Mouse (Mus musculus): ENCODE results near the gene Ttc17. TPM values are rescaled to one million over a fixed set of nuclear protein-coding genes. Genes with fewer than 3 reads are reported as not detected.

Gene Ttc17
- polyA plus RNA-seq (2015; fragmentation: Nextera tagmentation; extraction: Ambion mirVana), result 23.8 and 24.6 TPM in 2 replicates

- H3K4me1 ChIP-seq, result peaks cover 34% of the 10 kb centered on the region
- under 1% methylated on average over 77 of the region's 77 CpGs for WGBS
- peak within 1 kb of the TSS; percentile 99 for H3K4me3 ChIP-seq (replicated peaks)
- peak within 1 kb of the TSS; percentile 95 for H3K27ac ChIP-seq (replicated peaks)
- H3K36me3 ChIP-seq, result peaks cover 9% of the 10 kb centered on the region
- peak within 1 kb of the TSS; percentile 93 for H3K9ac ChIP-seq (replicated peaks)
- peak within 1 kb of the TSS; percentile 80 for H3K4me2 ChIP-seq
- H3K9me3 ChIP-seq (replicated peaks), result no peaks in the 10 kb centered on the region
- ATAC-seq (ENCODE audit: low FRiP score), result peak; percentile 95
- H3K27me3 ChIP-seq (replicated peaks), result no peaks in the 10 kb centered on the region
These were observed at the start of gene Ttc17 for GRCm38 (mm10) chr2:94406083-94406957. Ttc17 (minus strand) TSS chr2:94406689.

- Histone ChIP-seq H3K4me3 (replicated peaks) (no peak overlapping the region), H3K27ac (replicated peaks) (no peak overlapping the region), H3K9ac (replicated peaks) (no peak overlapping the region), H3K4me1 (no peaks in the 10 kb centered on the region), H3K36me3 (no peaks in the 10 kb centered on the region), H3K27me3 (replicated peaks) (no peaks in the 10 kb centered on the region), H3K9me3 (replicated peaks) (no peaks in the 10 kb centered on the region), H3K4me2 (no peak overlapping the region)
- no peak for ATAC-seq (ENCODE audit: low FRiP score)
- 87% methylated on average over 8 of the region's 8 CpGs for WGBS
These were observed 43.2 kb upstream of the Ttc17 start for GRCm38 (mm10) chr2:94449643-94450042.

GRCm38 (mm10) chr2:94436952-94437351, 30.5 kb upstream of the Ttc17 start:
- 1% methylated on average over 10 of the region's 10 CpGs for WGBS
- H3K36me3 ChIP-seq, result no peaks in the 10 kb centered on the region

GRCm38 (mm10) chr2:94435481-94435880, 29.0 kb upstream of the Ttc17 start:
- 85% methylated on average over 7 of the region's 7 CpGs for WGBS
- Histone ChIP-seq H3K36me3 (no peaks in the 10 kb centered on the region), H3K4me3 (replicated peaks) (no peak overlapping the region), H3K4me2 (no peak overlapping the region), H3K9me3 (replicated peaks) (no peaks in the 10 kb centered on the region), H3K27ac (replicated peaks) (no peak overlapping the region), H3K27me3 (replicated peaks) (no peaks in the 10 kb centered on the region), H3K4me1 (peaks cover 33% of the 10 kb centered on the region), H3K9ac (replicated peaks) (no peak overlapping the region)
- ATAC-seq (ENCODE audit: low FRiP score), result no peak

More at GRCm38 (mm10) chr2:94436952-94437351, 30.5 kb upstream of the Ttc17 start:
- Histone ChIP-seq H3K4me2 (peak overlapping the region; percentile 95), H3K27me3 (replicated peaks) (0 out of 2 replicates have a peak, but pooled peaks cover 4% of the 10 kb centered on the region), H3K9me3 (replicated peaks) (no peaks in the 10 kb centered on the region), H3K27ac (replicated peaks) (peak overlapping the region; percentile 88), H3K9ac (replicated peaks) (peak overlapping the region; percentile 89), H3K4me3 (replicated peaks) (peak overlapping the region; percentile 98), H3K4me1 (peaks cover 33% of the 10 kb centered on the region)
- no peak for ATAC-seq (ENCODE audit: low FRiP score)

- Histone ChIP-seq H3K4me3 (replicated peaks) (no peak overlapping the region), H3K9ac (replicated peaks) (no peak overlapping the region), H3K9me3 (replicated peaks) (no peaks in the 10 kb centered on the region), H3K4me1 (peaks cover 33% of the 10 kb centered on the region), H3K27ac (replicated peaks) (no peak overlapping the region), H3K4me2 (no peak overlapping the region), H3K27me3 (replicated peaks) (no peaks in the 10 kb centered on the region), H3K36me3 (no peaks in the 10 kb centered on the region)
- no peak for ATAC-seq (ENCODE audit: low FRiP score)
- 55% methylated on average over 1 of the region's 1 CpGs for WGBS
These were observed 28.3 kb upstream of the Ttc17 start for GRCm38 (mm10) chr2:94434833-94435232.

- 85% methylated on average over 2 of the region's 2 CpGs for WGBS
- Histone ChIP-seq H3K27me3 (replicated peaks) (no peaks in the 10 kb centered on the region), H3K4me1 (peaks cover 31% of the 10 kb centered on the region), H3K36me3 (peaks cover 7% of the 10 kb centered on the region; the same call in 1 of the 2 replicates), H3K4me3 (replicated peaks) (no peak overlapping the region), H3K9ac (replicated peaks) (no peak overlapping the region), H3K9me3 (replicated peaks) (no peaks in the 10 kb centered on the region), H3K4me2 (no peak overlapping the region), H3K27ac (replicated peaks) (no peak overlapping the region)
- no peak for ATAC-seq (ENCODE audit: low FRiP score)
These were observed 25.7 kb upstream of the Ttc17 start for GRCm38 (mm10) chr2:94432214-94432613.

- WGBS, result 97% methylated on average over 1 of the region's 1 CpGs
- ATAC-seq (ENCODE audit: low FRiP score), result no peak
These were observed 22.0 kb upstream of the Ttc17 start for GRCm38 (mm10) chr2:94428456-94428855.

GRCm38 (mm10) chr2:94407441-94407840, 952 bp upstream of the Ttc17 start:
- no peaks in the 10 kb centered on the region for H3K27me3 ChIP-seq (replicated peaks)
- peak overlapping the region; percentile 80 for H3K4me2 ChIP-seq
- 27% methylated on average over 3 of the region's 3 CpGs for WGBS
- H3K27ac ChIP-seq (replicated peaks), result no peak overlapping the region
- peak overlapping the region; percentile 99 for H3K4me3 ChIP-seq (replicated peaks)
- no peak for ATAC-seq (ENCODE audit: low FRiP score)
- H3K9ac ChIP-seq (replicated peaks), result peak overlapping the region; percentile 93; the same call in 1 of the 2 replicates
- peaks cover 15% of the 10 kb centered on the region for H3K36me3 ChIP-seq
- H3K9me3 ChIP-seq (replicated peaks), result no peaks in the 10 kb centered on the region
- peaks cover 31% of the 10 kb centered on the region for H3K4me1 ChIP-seq

More at GRCm38 (mm10) chr2:94428456-94428855, 22.0 kb upstream of the Ttc17 start:
- Histone ChIP-seq H3K9ac (replicated peaks) (no peak overlapping the region), H3K4me1 (0 out of 2 replicates have a peak, but pooled peaks cover 4% of the 10 kb centered on the region), H3K9me3 (replicated peaks) (no peaks in the 10 kb centered on the region), H3K27ac (replicated peaks) (no peak overlapping the region), H3K36me3 (peaks cover 32% of the 10 kb centered on the region), H3K4me2 (no peak overlapping the region), H3K27me3 (replicated peaks) (no peaks in the 10 kb centered on the region), H3K4me3 (replicated peaks) (no peak overlapping the region)

- peak; percentile 11 for ATAC-seq (ENCODE audit: low FRiP score)
- peak overlapping the region; percentile 95; the same call in 1 of the 2 replicates for H3K27ac ChIP-seq (replicated peaks)
- H3K4me1 ChIP-seq, result peaks cover 33% of the 10 kb centered on the region
- H3K27me3 ChIP-seq (replicated peaks), result no peaks in the 10 kb centered on the region
- peak overlapping the region; percentile 93 for H3K9ac ChIP-seq (replicated peaks)
- H3K4me3 ChIP-seq (replicated peaks), result peak overlapping the region; percentile 99
- H3K9me3 ChIP-seq (replicated peaks), result no peaks in the 10 kb centered on the region
- peak overlapping the region; percentile 80 for H3K4me2 ChIP-seq
- WGBS, result 2% methylated on average over 13 of the region's 13 CpGs
- peaks cover 14% of the 10 kb centered on the region for H3K36me3 ChIP-seq
These were observed 532 bp upstream of the Ttc17 start for GRCm38 (mm10) chr2:94407021-94407420.

GRCm38 (mm10) chr2:94405397-94406082, 949 bp downstream of the Ttc17 start:
- Histone ChIP-seq H3K4me1 (peaks cover 34% of the 10 kb centered on the region), H3K27ac (replicated peaks) (peak overlapping the region; percentile 95), H3K27me3 (replicated peaks) (no peaks in the 10 kb centered on the region), H3K36me3 (peaks cover 2% of the 10 kb centered on the region; the same call in 1 of the 2 replicates), H3K9ac (replicated peaks) (peak overlapping the region; percentile 93), H3K4me3 (replicated peaks) (peak overlapping the region; percentile 99), H3K9me3 (replicated peaks) (no peaks in the 10 kb centered on the region), H3K4me2 (peak overlapping the region; percentile 80)
- WGBS, result 9% methylated on average over 21 of the region's 21 CpGs
- peak; percentile 54 for ATAC-seq (ENCODE audit: low FRiP score)

GRCm38 (mm10) chr2:94404512-94405240, 1.8 kb downstream of the Ttc17 start:
- Histone ChIP-seq H3K9me3 (replicated peaks) (no peaks in the 10 kb centered on the region), H3K4me3 (replicated peaks) (peak overlapping the region; percentile 99; the same call in 1 of the 2 replicates), H3K4me2 (peak overlapping the region; percentile 80), H3K4me1 (peaks cover 34% of the 10 kb centered on the region), H3K27me3 (replicated peaks) (no peaks in the 10 kb centered on the region), H3K27ac (replicated peaks) (no peak overlapping the region), H3K9ac (replicated peaks) (no peak overlapping the region), H3K36me3 (no peaks in the 10 kb centered on the region)
- 66% methylated on average over 10 of the region's 10 CpGs for WGBS
- ATAC-seq (ENCODE audit: low FRiP score), result no peak
